Comparison of ENCODE assay signal across 8 mouse cellular contexts in genomic region chr15:6238133-6238532, GRCm38 (mm10).
DNase-seq lines count a peak whose midpoint lies in the region; ATAC-seq and TF ChIP-seq lines count a peak whose summit lies in the region.

No protein-coding gene starts in this region.

- 11% methylated on average over 6 of the region's 6 CpGs for WGBS in hindbrain, embryonic 10.5 days
- WGBS in hindbrain, embryonic 13.5 days = 8% methylated on average over 6 of the region's 6 CpGs
- WGBS in embryonic facial prominence, embryonic 10.5 days = 4% methylated on average over 6 of the region's 6 CpGs
- WGBS in liver, postnatal 0 days (ENCODE audit: insufficient replicate concordance) = under 1% methylated on average over 6 of the region's 6 CpGs
- 6% methylated on average over 6 of the region's 6 CpGs for WGBS in neural tube, embryonic 14.5 days

- H3K36me3 ChIP-seq in hindbrain, embryonic 10.5 days = no peaks in the 10 kb centered on the region
- H3K36me3 ChIP-seq in hindbrain, embryonic 13.5 days = no peaks in the 10 kb centered on the region
- H3K36me3 ChIP-seq in embryonic facial prominence, embryonic 10.5 days (replicated peaks) = no peaks in the 10 kb centered on the region
- no peaks in the 10 kb centered on the region for H3K36me3 ChIP-seq in liver, postnatal 0 days (replicated peaks; ENCODE audit: insufficient read depth, low read length)
- no peaks in the 10 kb centered on the region for H3K36me3 ChIP-seq in neural tube, embryonic 14.5 days (ENCODE audit: control insufficient read depth, insufficient read depth, low read length)
- no peaks in the 10 kb centered on the region for H3K36me3 ChIP-seq in testis, adult 2 months (ENCODE audit: control insufficient read depth, insufficient read depth, low read length)

- DNase-seq in hindbrain, embryonic 10.5 days (ENCODE audit: low spot score) = peak; percentile 80
- DNase-seq in embryonic facial prominence, embryonic 10.5 days (ENCODE audit: low spot score) = peak; percentile 87
- DNase-seq in heart, adult 9 months (ENCODE audit: low spot score in 2 of 2) = peak; percentile 78 to 87
- peak; percentile 88 for DNase-seq in kidney, postnatal 14 days
- peak; percentile 81 for DNase-seq in liver, postnatal 0 days

- no peaks in the 10 kb centered on the region for H3K9me3 ChIP-seq in hindbrain, embryonic 10.5 days
- H3K9me3 ChIP-seq in hindbrain, embryonic 13.5 days = no peaks in the 10 kb centered on the region
- no peaks in the 10 kb centered on the region for H3K9me3 ChIP-seq in embryonic facial prominence, embryonic 10.5 days
- H3K9me3 ChIP-seq in liver, postnatal 0 days (ENCODE audit: low read length) = no peaks in the 10 kb centered on the region
- no peaks in the 10 kb centered on the region for H3K9me3 ChIP-seq in neural tube, embryonic 14.5 days (ENCODE audit: control insufficient read depth, low read length)

- H3K4me3 ChIP-seq in hindbrain, embryonic 10.5 days = no peak overlapping the region
- no peak overlapping the region for H3K4me3 ChIP-seq in hindbrain, embryonic 13.5 days
- no peak overlapping the region for H3K4me3 ChIP-seq in embryonic facial prominence, embryonic 10.5 days
- no peak overlapping the region for H3K4me3 ChIP-seq in liver, postnatal 0 days (ENCODE audit: low read depth, low read length)
- no peak overlapping the region for H3K4me3 ChIP-seq in neural tube, embryonic 14.5 days (ENCODE audit: low read depth, low read length)
- no peak overlapping the region for H3K4me3 ChIP-seq in testis, adult 2 months (ENCODE audit: control insufficient read depth, low read depth, low read length)

- no peak overlapping the region for H3K9ac ChIP-seq in hindbrain, embryonic 13.5 days
- no peak overlapping the region for H3K9ac ChIP-seq in liver, postnatal 0 days (replicated peaks)
- H3K9ac ChIP-seq in neural tube, embryonic 14.5 days (replicated peaks; ENCODE audit: low read depth, low read length) = no peak overlapping the region

- no peaks in the 10 kb centered on the region for H3K4me1 ChIP-seq in hindbrain, embryonic 10.5 days (replicated peaks)
- H3K4me1 ChIP-seq in hindbrain, embryonic 13.5 days (replicated peaks) = no peaks in the 10 kb centered on the region
- H3K4me1 ChIP-seq in embryonic facial prominence, embryonic 10.5 days = peaks cover 7% of the 10 kb centered on the region; the same call in 1 of the 2 replicates
- H3K4me1 ChIP-seq in liver, postnatal 0 days (ENCODE audit: insufficient read depth) = no peaks in the 10 kb centered on the region
- H3K4me1 ChIP-seq in neural tube, embryonic 14.5 days (ENCODE audit: control insufficient read depth, insufficient read depth, low read length) = no peaks in the 10 kb centered on the region
- H3K4me1 ChIP-seq in testis, adult 2 months (ENCODE audit: control insufficient read depth, insufficient read depth, low read length) = peaks cover 8% of the 10 kb centered on the region

- H3K4me2 ChIP-seq in hindbrain, embryonic 13.5 days = no peak overlapping the region
- H3K4me2 ChIP-seq in liver, postnatal 0 days (ENCODE audit: low read depth, low read length) = no peak overlapping the region
- no peak overlapping the region for H3K4me2 ChIP-seq in neural tube, embryonic 14.5 days (ENCODE audit: low read depth, low read length)

- TF ChIP-seq POLR2A in testis, adult 2 months (IDR thresholded peaks at IDR 0.05; ENCODE audit: control insufficient read depth, low read depth, low read length) = no peak

- ATAC-seq in hindbrain, embryonic 13.5 days (ENCODE audit: low FRiP score) = no peak
- ATAC-seq in liver, postnatal 0 days = peak; percentile 43; the same call in 1 of the 2 replicates
- peak; percentile 78 for ATAC-seq in neural tube, embryonic 14.5 days (ENCODE audit: low read depth)

- no peak for TF ChIP-seq EP300 in liver, postnatal 0 days (IDR thresholded peaks at IDR 0.05; ENCODE audit: low read depth)

- peak; percentile 85 for TF ChIP-seq CTCF in liver, postnatal 0 days (IDR thresholded peaks at IDR 0.05; ENCODE audit: low read depth)
- peak; percentile 91 for TF ChIP-seq CTCF in testis, adult 2 months (IDR thresholded peaks at IDR 0.05; ENCODE audit: control insufficient read depth, insufficient read depth, insufficient replicate concordance, low read depth, low read length)

- no peak overlapping the region for H3K27ac ChIP-seq in hindbrain, embryonic 10.5 days
- H3K27ac ChIP-seq in hindbrain, embryonic 13.5 days = no peak overlapping the region
- H3K27ac ChIP-seq in embryonic facial prominence, embryonic 10.5 days (replicated peaks) = no peak overlapping the region
- H3K27ac ChIP-seq in liver, postnatal 0 days (ENCODE audit: low read depth) = no peak overlapping the region
- H3K27ac ChIP-seq in neural tube, embryonic 14.5 days (ENCODE audit: low read depth, low read length) = no peak overlapping the region
- H3K27ac ChIP-seq in testis, adult 2 months (ENCODE audit: control insufficient read depth, insufficient read depth, low read depth, low read length) = no peak overlapping the region

- H3K27me3 ChIP-seq in hindbrain, embryonic 10.5 days (ENCODE audit: insufficient read depth, poor library complexity, severe bottlenecking) = no peaks in the 10 kb centered on the region
- H3K27me3 ChIP-seq in hindbrain, embryonic 13.5 days = no peaks in the 10 kb centered on the region
- no peaks in the 10 kb centered on the region for H3K27me3 ChIP-seq in embryonic facial prominence, embryonic 10.5 days (replicated peaks; ENCODE audit: low read depth, poor library complexity, severe bottlenecking)
- no peaks in the 10 kb centered on the region for H3K27me3 ChIP-seq in liver, postnatal 0 days (ENCODE audit: insufficient read depth, low read length)
- no peaks in the 10 kb centered on the region for H3K27me3 ChIP-seq in neural tube, embryonic 14.5 days (ENCODE audit: control insufficient read depth, insufficient read depth, low read length)
- H3K27me3 ChIP-seq in testis, adult 2 months (ENCODE audit: control insufficient read depth, insufficient read depth, low read length) = no peaks in the 10 kb centered on the region
